Mouse (Mus musculus) forebrain, embryonic 16.5 days (tissue): ENCODE data around the gene E030030I06Rik. TPM values are rescaled to one million over a fixed set of nuclear protein-coding genes. Genes with fewer than 3 reads are reported as not detected.
A peak's percentile ranks its signal among the peaks of the same experiment; 100 is the strongest.
"Not testable (repeated sequence)": the region's sequence is repeated elsewhere in the genome, so short reads cannot be mapped to it uniquely, and the experiment has no call there.

ENCODE experiments used
- ATAC-seq: fragments of 200-750 bp; cut with Nextera tagmentation; 2 replicates; pipeline ENCODE4 v1.8.0; 2017; ENCODE audit warnings: mild to moderate bottlenecking, moderate library complexity
- H3K27ac ChIP-seq: fragments of 300-500 bp; sonication (generic); 2 replicates; pipeline ENCODE4 v1.5.1; 2014; ENCODE audit warnings: low read length, control low read depth
- H3K27me3 ChIP-seq: fragments of 300-500 bp; sonication (generic); replicated peaks from 2 replicates; pipeline ENCODE4 v1.6.1; 2014; ENCODE audit warnings: low read length; ENCODE audit not compliant: control insufficient read depth, insufficient read depth
- H3K36me3 ChIP-seq: fragments of 300-500 bp; sonication (generic); 2 replicates; pipeline ENCODE4 v1.6.1; 2014; ENCODE audit not compliant: control insufficient read depth, insufficient read depth
- H3K4me1 ChIP-seq: fragments of 300-500 bp; sonication (generic); replicated peaks from 2 replicates; pipeline ENCODE4 v1.6.1; 2014; ENCODE audit warnings: low read length; ENCODE audit not compliant: control insufficient read depth, insufficient read depth
- H3K4me2 ChIP-seq: fragments of 300-500 bp; sonication (generic); 2 replicates; pipeline ENCODE4 v1.6.1; 2014; ENCODE audit warnings: mild to moderate bottlenecking, low read length, control low read depth
- H3K4me3 ChIP-seq: fragments of 300-500 bp; sonication (generic); replicated peaks from 2 replicates; pipeline ENCODE4 v1.5.1; 2014; ENCODE audit warnings: mild to moderate bottlenecking, low read length, control low read depth
- H3K9ac ChIP-seq: fragments of 300-500 bp; sonication (generic); replicated peaks from 2 replicates; pipeline ENCODE4 v1.6.1; 2014; ENCODE audit warnings: low read depth, low read length, control low read depth
- H3K9me3 ChIP-seq: fragments of 300-500 bp; sonication (generic); 2 replicates; pipeline ENCODE4 v1.6.1; 2016; ENCODE audit warnings: low read length; ENCODE audit not compliant: control insufficient read depth
- WGBS: fragments of 180-500 bp; shearing (Covaris S2); extraction: QIAGEN DNeasy Blood & Tissue Kit; methylation state at CpG from one replicate; pipeline ENCODE4 v1.1.7; 2014; 5-methylcytosine and 5-hydroxymethylcytosine counted together
- polyA plus RNA-seq: library from polyadenylated mRNA; unstranded; fragments of >200 nt; fragmentation: Nextera tagmentation; extraction: Ambion mirVana; gene quantifications from 2 replicates; pipeline ENCODE4 v1.2.1, GENCODE M21; 2015

The E030030I06Rik gene
- polyA plus RNA-seq, result 2.3 and 4.0 TPM in 2 replicates

- WGBS, result under 1% methylated on average over 35 of the region's 37 CpGs
- H3K4me2 ChIP-seq, result peak within 1 kb of the TSS; percentile 84
- H3K9ac ChIP-seq, result peak within 1 kb of the TSS; percentile 57
- H3K4me1 ChIP-seq, result peaks cover 25% of the 10 kb centered on the region
- H3K27ac ChIP-seq, result no peak within 1 kb of the TSS
- H3K4me3 ChIP-seq, result peak within 1 kb of the TSS; percentile 58
- no peaks in the 10 kb centered on the region for H3K36me3 ChIP-seq
- ATAC-seq, result peak; percentile 37
- peaks cover 11% of the 10 kb centered on the region for H3K27me3 ChIP-seq
- no peaks in the 10 kb centered on the region for H3K9me3 ChIP-seq
Observed at GRCm38 (mm10) chr10:22149073-22149690, at the start of gene E030030I06Rik. E030030I06Rik (minus strand) TSS chr10:22149270.

- not testable (repeated sequence) for H3K4me1 ChIP-seq, H3K36me3 ChIP-seq, H3K9ac ChIP-seq, H3K27ac ChIP-seq, H3K9me3 ChIP-seq, H3K27me3 ChIP-seq, H3K4me3 ChIP-seq, H3K4me2 ChIP-seq
- ATAC-seq, result peak; percentile 67
- WGBS, result 6% methylated on average over 7 of the region's 10 CpGs
Observed at GRCm38 (mm10) chr10:22191035-22191434, 42.0 kb upstream of the E030030I06Rik start.

GRCm38 (mm10) chr10:22176515-22176914 lies 27.4 kb upstream of the E030030I06Rik start:
- not testable (repeated sequence) for H3K9me3 ChIP-seq, H3K27ac ChIP-seq, H3K4me1 ChIP-seq, H3K27me3 ChIP-seq, H3K4me2 ChIP-seq, ATAC-seq, H3K4me3 ChIP-seq, H3K9ac ChIP-seq, H3K36me3 ChIP-seq
- 90% methylated on average over 2 of the region's 2 CpGs for WGBS

DNA sequence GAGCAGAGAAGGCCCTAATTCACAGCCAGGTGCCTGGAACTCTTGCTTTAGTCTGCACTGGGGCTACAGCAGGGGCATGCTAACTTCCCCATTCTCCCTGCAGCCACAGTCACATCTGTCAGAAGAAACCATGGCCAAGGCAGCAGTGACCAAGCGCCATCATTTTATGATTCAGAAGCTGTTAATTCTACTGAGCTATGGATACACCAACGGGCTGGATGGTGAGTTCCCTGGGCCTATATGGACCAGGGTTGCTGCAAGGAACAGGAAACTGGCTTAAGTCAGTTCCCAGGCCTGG lies 25.1 kb upstream of the E030030I06Rik start:
- H3K4me1 ChIP-seq, H3K4me2 ChIP-seq, H3K4me3 ChIP-seq, H3K27me3 ChIP-seq, H3K27ac ChIP-seq, H3K9me3 ChIP-seq, H3K9ac ChIP-seq, ATAC-seq, H3K36me3 ChIP-seq: not testable (repeated sequence)
- WGBS, result 79% methylated on average over 1 of the region's 2 CpGs

DNA sequence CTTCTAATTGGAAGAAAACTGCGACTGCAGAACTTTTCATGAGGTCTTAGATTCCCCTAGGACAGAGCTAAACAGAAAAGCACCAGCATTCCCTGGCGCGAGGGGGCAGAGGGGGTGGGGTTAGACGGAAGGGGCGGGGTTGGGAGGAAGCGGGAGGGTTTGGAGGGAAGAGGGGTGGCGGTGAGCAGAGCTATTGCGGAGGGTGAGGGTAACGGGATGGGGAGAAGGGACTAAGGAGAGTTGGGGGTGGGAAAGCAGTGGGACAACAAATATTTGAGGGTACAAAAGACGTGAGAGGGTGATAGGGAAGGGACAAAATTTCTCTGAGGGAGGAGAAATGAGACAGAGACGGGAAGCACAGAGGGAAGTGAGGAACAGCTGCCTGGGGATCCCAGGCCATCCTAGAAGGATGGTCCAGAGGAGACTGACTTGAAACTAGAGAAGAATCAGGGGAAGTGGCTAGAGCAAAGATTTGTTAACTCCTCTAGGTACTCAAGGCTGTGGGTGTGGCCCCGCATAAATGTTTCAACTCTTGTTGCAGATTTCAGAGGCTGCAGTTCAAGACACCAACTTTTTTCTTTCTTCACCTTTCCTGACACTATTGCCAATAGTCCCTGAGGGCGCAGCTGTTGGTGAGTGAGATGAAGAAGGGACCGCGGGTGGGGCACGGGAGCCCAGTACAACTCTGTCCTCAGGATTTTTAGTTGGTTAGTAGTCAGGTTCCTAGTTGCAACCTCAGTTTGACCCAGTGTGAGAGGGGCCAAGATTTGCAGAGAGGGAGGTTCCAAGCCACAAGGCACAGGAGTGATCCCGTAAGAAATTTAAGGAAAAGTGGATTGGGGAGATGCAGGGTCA lies 24.5 kb upstream of the E030030I06Rik start:
- H3K9ac ChIP-seq, H3K4me3 ChIP-seq, H3K36me3 ChIP-seq, H3K9me3 ChIP-seq, H3K27me3 ChIP-seq, H3K4me1 ChIP-seq, H3K27ac ChIP-seq: not testable (repeated sequence)
- peak; percentile 77 for ATAC-seq
- H3K4me2 ChIP-seq, result peak overlapping the region; percentile 9; the same call in 1 of the 2 replicates
- whole genome bisulfite sequencing, result 16% methylated on average over 11 of the region's 17 CpGs

- not testable (repeated sequence) for H3K27ac ChIP-seq, H3K9ac ChIP-seq, H3K27me3 ChIP-seq, H3K36me3 ChIP-seq, H3K4me1 ChIP-seq, H3K4me3 ChIP-seq, H3K9me3 ChIP-seq
- ATAC-seq, result 0 out of 2 replicates have a peak, but pooled peaks have one; percentile 15
- WGBS, result 55% methylated on average over 4 of the region's 5 CpGs
- peak overlapping the region; percentile 9; the same call in 1 of the 2 replicates for H3K4me2 ChIP-seq
Observed at GRCm38 (mm10) chr10:22172431-22173334, 23.6 kb upstream of the E030030I06Rik start.

DNA sequence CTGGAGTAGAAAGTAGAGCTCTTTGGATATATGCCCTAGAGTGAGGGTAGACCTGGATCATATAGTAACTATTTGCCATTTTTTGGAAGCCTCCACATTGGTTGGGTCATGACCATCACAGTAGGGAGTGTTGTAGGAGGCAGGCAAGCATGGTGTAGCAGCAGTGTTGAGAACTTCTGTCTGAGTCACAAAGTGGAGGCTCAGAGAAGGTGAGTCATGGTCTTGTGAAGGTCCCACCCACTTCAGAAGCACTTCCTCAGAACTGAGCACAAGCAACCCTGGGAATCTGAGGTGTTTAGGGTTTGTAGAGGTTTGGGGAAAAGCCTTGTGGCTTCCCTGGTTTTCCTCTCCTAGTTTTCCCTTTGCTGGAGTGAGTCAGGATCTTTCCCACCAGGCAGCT lies 20.0 kb upstream of the E030030I06Rik start:
- not testable (repeated sequence) for H3K4me2 ChIP-seq, ATAC-seq, H3K9ac ChIP-seq, H3K27me3 ChIP-seq, H3K9me3 ChIP-seq, H3K4me3 ChIP-seq, H3K27ac ChIP-seq, H3K4me1 ChIP-seq, H3K36me3 ChIP-seq

- not testable (repeated sequence) for H3K4me1 ChIP-seq, H3K27ac ChIP-seq, H3K4me3 ChIP-seq, H3K9ac ChIP-seq, H3K27me3 ChIP-seq, ATAC-seq, H3K36me3 ChIP-seq, H3K9me3 ChIP-seq, H3K4me2 ChIP-seq
- 89% methylated on average over 1 of the region's 1 CpGs for WGBS
Observed at GRCm38 (mm10) chr10:22167061-22167460, 18.0 kb upstream of the E030030I06Rik start.

DNA sequence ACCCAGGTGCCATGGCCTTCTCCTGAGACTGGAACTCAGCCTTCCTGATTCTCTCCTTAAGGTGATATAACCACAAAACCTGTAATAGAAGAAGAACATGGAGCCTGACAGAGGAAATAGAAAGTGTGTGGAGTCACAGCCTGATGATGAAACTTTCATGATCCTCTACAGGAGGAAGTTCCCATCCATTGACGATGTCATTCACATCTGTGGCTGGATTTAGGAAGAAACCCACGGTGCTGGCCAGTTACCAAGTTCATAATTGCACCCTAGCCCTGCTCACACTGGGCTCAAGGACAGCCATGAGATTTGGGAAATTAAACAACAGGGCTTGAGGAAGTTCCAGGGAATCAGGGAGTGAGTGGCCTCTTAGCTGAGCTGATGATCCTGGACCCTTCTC lies 17.0 kb upstream of the E030030I06Rik start:
- H3K4me2 ChIP-seq, H3K9me3 ChIP-seq, H3K27ac ChIP-seq, H3K36me3 ChIP-seq, H3K9ac ChIP-seq, H3K4me3 ChIP-seq, H3K27me3 ChIP-seq, H3K4me1 ChIP-seq, ATAC-seq: not testable (repeated sequence)
- 70% methylated on average over 2 of the region's 2 CpGs for WGBS
